Mouse (Mus musculus) kidney, postnatal 0 days (tissue): ENCODE results near the gene Kcnip3. TPM values are rescaled to one million over a fixed set of nuclear protein-coding genes. Genes with fewer than 3 reads are reported as not detected.
A peak's percentile ranks its signal among the peaks of the same experiment; 100 is the strongest.

ENCODE experiments used
- ATAC-seq: fragments of 200-750 bp; cut with Nextera tagmentation; replicated peaks from 2 replicates; pipeline ENCODE4 v1.8.0; 2017; ENCODE audit warnings: low read depth, moderate number of reproducible peaks, moderate TSS enrichment, moderate library complexity; ENCODE audit not compliant: low FRiP score
- DNase-seq: peaks from one replicate; pipeline ENCODE4 v3.0.0-alpha.2; 2016; ENCODE audit warnings: low spot score
- H3K27ac ChIP-seq: fragments of 300-500 bp; sonication (generic); 2 replicates; pipeline ENCODE4 v1.5.1; 2014; ENCODE audit warnings: mild to moderate bottlenecking
- H3K27me3 ChIP-seq: fragments of 300-500 bp; sonication (generic); 2 replicates; pipeline ENCODE4 v1.6.1; 2014; ENCODE audit warnings: low read length, mixed read lengths; ENCODE audit not compliant: insufficient read depth
- H3K36me3 ChIP-seq: fragments of 300-500 bp; sonication (generic); 2 replicates; pipeline ENCODE4 v1.6.1; 2014; ENCODE audit warnings: low read length, mixed read lengths; ENCODE audit not compliant: insufficient read depth
- H3K4me1 ChIP-seq: fragments of 300-500 bp; sonication (generic); replicated peaks from 2 replicates; pipeline ENCODE4 v1.6.1; 2014; ENCODE audit warnings: antibody characterized with exemption, low read length, mixed read lengths; ENCODE audit not compliant: insufficient read depth
- H3K4me2 ChIP-seq: fragments of 300-500 bp; sonication (generic); 2 replicates; pipeline ENCODE4 v1.6.1; 2014; ENCODE audit warnings: mild to moderate bottlenecking, low read length, moderate library complexity, mixed read lengths
- H3K4me3 ChIP-seq: fragments of 300-500 bp; sonication (generic); replicated peaks from 2 replicates; pipeline ENCODE4 v1.5.1; 2014; ENCODE audit warnings: low read depth, low read length
- H3K9ac ChIP-seq: fragments of 300-500 bp; sonication (generic); 2 replicates; pipeline ENCODE4 v1.6.1; 2014; ENCODE audit warnings: low read depth, low read length
- H3K9me3 ChIP-seq: fragments of 300-500 bp; sonication (generic); replicated peaks from 2 replicates; pipeline ENCODE4 v1.6.1; 2016; ENCODE audit warnings: low read length, inconsistent platforms, mixed read lengths
- CTCF ChIP-seq: IDR thresholded peaks from 2 replicates; pipeline ENCODE4 v1.5.1; 2016; ENCODE audit warnings: antibody characterized with exemption, low read depth, mild to moderate bottlenecking, moderate library complexity
- WGBS: fragments of 180-500 bp; shearing (Covaris S2); extraction: QIAGEN DNeasy Blood & Tissue Kit; methylation state at CpG from one replicate; pipeline ENCODE4 v1.1.7; 2014; 5-methylcytosine and 5-hydroxymethylcytosine counted together
- polyA plus RNA-seq: library from polyadenylated mRNA; unstranded; fragments of >200 nt; fragmentation: Nextera tagmentation; extraction: Ambion mirVana; gene quantifications from 2 replicates; pipeline ENCODE4 v1.2.1, GENCODE M21; 2015

Kcnip3 gene
- polyA plus RNA-seq, 1 experiment from 2014 or later: 2.5 TPM

- Histone ChIP-seq H3K27me3 (no peaks in the 10 kb centered on the region), H3K4me3 (no peak overlapping the region), H3K9ac (no peak overlapping the region), H3K4me2 (no peak overlapping the region), H3K36me3 (no peaks in the 10 kb centered on the region), H3K9me3 (no peaks in the 10 kb centered on the region), H3K4me1 (no peaks in the 10 kb centered on the region), H3K27ac (no peak overlapping the region)
- WGBS: 58% methylated on average over 3 of the region's 3 CpGs
- no peak for TF ChIP-seq CTCF
- DNase-seq: no peak
- no peak for ATAC-seq
These were observed 8.5 kb upstream of the Kcnip3 start for GRCm38 (mm10) chr2:127530418-127530817.

- DNase-seq (no peak), ATAC-seq (no peak)
- H3K4me2 ChIP-seq: no peak overlapping the region
- H3K27me3 ChIP-seq: no peaks in the 10 kb centered on the region
- H3K9me3 ChIP-seq: no peaks in the 10 kb centered on the region
- peaks cover 14% of the 10 kb centered on the region for H3K4me1 ChIP-seq
- H3K4me3 ChIP-seq: no peak overlapping the region
- no peak for TF ChIP-seq CTCF
- 76% methylated on average over 3 of the region's 3 CpGs for WGBS
- H3K36me3 ChIP-seq: no peaks in the 10 kb centered on the region
- no peak overlapping the region for H3K27ac ChIP-seq
- no peak overlapping the region for H3K9ac ChIP-seq
These were observed 3.3 kb upstream of the Kcnip3 start for GRCm38 (mm10) chr2:127525004-127525775.

GRCm38 (mm10) chr2:127523950-127524729 is 2.2 kb upstream of the Kcnip3 start:
- H3K36me3 ChIP-seq: no peaks in the 10 kb centered on the region
- WGBS: 50% methylated on average over 7 of the region's 7 CpGs
- ATAC-seq: no peak
- peaks cover 14% of the 10 kb centered on the region for H3K4me1 ChIP-seq
- TF ChIP-seq CTCF: no peak
- H3K27me3 ChIP-seq: no peaks in the 10 kb centered on the region
- no peaks in the 10 kb centered on the region for H3K9me3 ChIP-seq
- no peak overlapping the region for H3K9ac ChIP-seq
- no peak overlapping the region for H3K27ac ChIP-seq
- no peak overlapping the region for H3K4me2 ChIP-seq
- peak; percentile 35 for DNase-seq
- H3K4me3 ChIP-seq: no peak overlapping the region

GRCm38 (mm10) chr2:127521172-127522005 is 505 bp downstream of the Kcnip3 start:
- Histone ChIP-seq H3K4me3 (peak overlapping the region; percentile 7), H3K4me1 (peaks cover 14% of the 10 kb centered on the region), H3K27ac (no peak overlapping the region), H3K9ac (no peak overlapping the region), H3K27me3 (no peaks in the 10 kb centered on the region), H3K9me3 (no peaks in the 10 kb centered on the region), H3K36me3 (no peaks in the 10 kb centered on the region), H3K4me2 (peak overlapping the region; percentile 48)
- DNase-seq: peak; percentile 65
- peak; percentile 44; the same call in 1 of the 2 replicates for ATAC-seq
- no peak for TF ChIP-seq CTCF
- 2% methylated on average over 18 of the region's 18 CpGs for WGBS

- no peaks in the 10 kb centered on the region for H3K9me3 ChIP-seq
- no peaks in the 10 kb centered on the region for H3K36me3 ChIP-seq
- ATAC-seq (no peak), DNase-seq (no peak)
- no peak overlapping the region for H3K9ac ChIP-seq
- no peak for TF ChIP-seq CTCF
- H3K4me2 ChIP-seq: peak overlapping the region; percentile 48; the same call in 1 of the 2 replicates
- H3K27ac ChIP-seq: no peak overlapping the region
- peaks cover 14% of the 10 kb centered on the region for H3K4me1 ChIP-seq
- no peaks in the 10 kb centered on the region for H3K27me3 ChIP-seq
- no peak overlapping the region for H3K4me3 ChIP-seq
These were observed 1.8 kb downstream of the Kcnip3 start for GRCm38 (mm10) chr2:127520123-127520522.

- 74% methylated on average over 5 of the region's 5 CpGs for WGBS
- DNase-seq: no peak
- no peaks in the 10 kb centered on the region for H3K9me3 ChIP-seq
- peaks cover 14% of the 10 kb centered on the region for H3K4me1 ChIP-seq
- ATAC-seq: no peak
- no peaks in the 10 kb centered on the region for H3K27me3 ChIP-seq
- no peaks in the 10 kb centered on the region for H3K36me3 ChIP-seq
- no peak overlapping the region for H3K9ac ChIP-seq
- H3K4me2 ChIP-seq: no peak overlapping the region
- H3K4me3 ChIP-seq: no peak overlapping the region
- no peak overlapping the region for H3K27ac ChIP-seq
- TF ChIP-seq CTCF: no peak
These were observed 2.6 kb downstream of the Kcnip3 start for GRCm38 (mm10) chr2:127519308-127519707.
